Comparison of ENCODE assay signal across 7 mouse cellular contexts in the genomic region with DNA sequence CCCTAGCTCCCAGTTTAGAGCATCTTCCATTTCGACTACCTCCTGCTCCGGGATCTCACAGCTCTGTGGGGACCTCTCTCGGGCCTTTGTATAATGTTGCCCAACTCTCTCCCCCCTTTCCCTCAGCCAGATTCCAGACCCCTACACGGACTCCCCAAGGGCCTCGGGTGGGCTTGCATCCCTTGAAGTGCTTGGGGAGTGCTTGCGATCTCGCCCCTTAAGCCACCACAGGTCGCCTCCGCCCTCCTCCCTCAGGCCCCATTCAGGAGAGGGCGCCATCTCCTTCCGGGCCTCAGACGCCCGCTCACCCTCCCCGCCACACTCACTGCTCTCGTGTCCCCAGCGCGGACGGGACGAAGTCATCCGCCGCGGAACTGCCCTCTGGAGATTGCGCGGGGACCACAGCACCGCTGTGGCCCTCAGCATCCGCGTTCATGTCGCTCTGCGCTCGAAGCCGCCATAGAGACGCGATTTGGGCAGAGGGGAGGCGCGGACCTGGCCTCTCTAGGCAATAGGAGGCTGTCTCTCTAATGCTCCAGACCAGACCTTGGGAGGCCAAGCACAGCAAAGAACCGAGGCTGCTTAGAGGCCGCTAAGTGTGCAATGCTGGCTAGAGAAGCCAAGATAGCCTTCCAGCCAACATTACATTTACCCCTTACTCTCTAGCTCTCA. TPM values are rescaled to one million over a fixed set of nuclear protein-coding genes. Genes with fewer than 3 reads are reported as not detected.
A peak's percentile ranks its signal among the peaks of the same experiment; 100 is the strongest.
DNase-seq lines count a peak whose midpoint lies in the region; ATAC-seq and TF ChIP-seq lines count a peak whose summit lies in the region.

A gene (minus strand): TSS at position 501 of the 672 bp plus-strand sequence.

- H3K4me2 ChIP-seq in intestine, postnatal 0 days (replicated peaks; ENCODE audit: low read depth): peak within 1 kb of the TSS; percentile 68
- peak within 1 kb of the TSS; percentile 65 for H3K4me2 ChIP-seq in midbrain, embryonic 12.5 days (replicated peaks)

- 0 out of 2 replicates have a peak, but pooled peaks have one; percentile 15 for TF ChIP-seq POLR2A in small intestine, adult 2 months (IDR thresholded peaks at IDR 0.05; ENCODE audit: low read depth, low read length)

- H3K9ac ChIP-seq in intestine, postnatal 0 days (ENCODE audit: low read depth, low read length): peak within 1 kb of the TSS; percentile 88
- H3K9ac ChIP-seq in midbrain, embryonic 12.5 days (replicated peaks): peak within 1 kb of the TSS; percentile 74

- H3K36me3 ChIP-seq in intestine, postnatal 0 days (ENCODE audit: control insufficient read depth, insufficient read depth): peaks cover 15% of the 10 kb centered on the region; the same call in 1 of the 2 replicates
- H3K36me3 ChIP-seq in midbrain, embryonic 12.5 days: peaks cover 28% of the 10 kb centered on the region
- H3K36me3 ChIP-seq in small intestine, adult 2 months (ENCODE audit: control insufficient read depth, insufficient read depth, low read length): peaks cover 7% of the 10 kb centered on the region

- H3K27me3 ChIP-seq in intestine, postnatal 0 days (replicated peaks; ENCODE audit: control insufficient read depth, insufficient read depth, low read length): no peaks in the 10 kb centered on the region
- H3K27me3 ChIP-seq in midbrain, embryonic 12.5 days: no peaks in the 10 kb centered on the region
- no peaks in the 10 kb centered on the region for H3K27me3 ChIP-seq in small intestine, adult 2 months (ENCODE audit: control insufficient read depth, insufficient read depth, low read length)

- peak; percentile 93 for ATAC-seq in intestine, postnatal 0 days
- peak; percentile 96 for ATAC-seq in midbrain, embryonic 12.5 days (ENCODE audit: low FRiP score, low read depth)

- H3K27ac ChIP-seq in intestine, postnatal 0 days (ENCODE audit: low read depth, low read length): peak within 1 kb of the TSS; percentile 95
- peak within 1 kb of the TSS; percentile 97 for H3K27ac ChIP-seq in midbrain, embryonic 12.5 days (replicated peaks)
- H3K27ac ChIP-seq in small intestine, adult 2 months (ENCODE audit: insufficient read depth, low read depth, low read length): peak within 1 kb of the TSS; percentile 93

- H3K4me1 ChIP-seq in intestine, postnatal 0 days (replicated peaks; ENCODE audit: control insufficient read depth, insufficient read depth, low read length): no peaks in the 10 kb centered on the region
- H3K4me1 ChIP-seq in midbrain, embryonic 12.5 days: peaks cover 7% of the 10 kb centered on the region
- H3K4me1 ChIP-seq in small intestine, adult 2 months (ENCODE audit: control insufficient read depth, insufficient read depth, insufficient read length, low read length): no peaks in the 10 kb centered on the region

- peak; percentile 91 for DNase-seq in adrenal gland, adult 2 months
- DNase-seq in embryo, embryonic 11.5 days (ENCODE audit: low read depth, low spot score): peak; percentile 75
- DNase-seq in gastrocnemius, postnatal 4 days (ENCODE audit: low spot score in 2 of 2): peak; percentile 43 to 83
- peak; percentile 89 for DNase-seq in left cerebral cortex, postnatal 4 days

- intact Hi-C loops in left cerebral cortex, postnatal 4 days (cut with DNase I): no loop called here

- peak within 1 kb of the TSS; percentile 73 for H3K4me3 ChIP-seq in intestine, postnatal 0 days (ENCODE audit: low read depth, low read length)
- H3K4me3 ChIP-seq in midbrain, embryonic 12.5 days: peak within 1 kb of the TSS; percentile 65
- peak within 1 kb of the TSS; percentile 84 for H3K4me3 ChIP-seq in small intestine, adult 2 months (ENCODE audit: low read depth, low read length)

- H3K9me3 ChIP-seq in intestine, postnatal 0 days (ENCODE audit: control insufficient read depth): no peaks in the 10 kb centered on the region
- no peaks in the 10 kb centered on the region for H3K9me3 ChIP-seq in midbrain, embryonic 12.5 days

- peak; percentile 66 for TF ChIP-seq CTCF in intestine, postnatal 0 days (IDR thresholded peaks at IDR 0.05; ENCODE audit: low read depth)
- TF ChIP-seq CTCF in small intestine, adult 2 months (IDR thresholded peaks at IDR 0.05; ENCODE audit: extremely low read depth, insufficient read length, insufficient replicate concordance, low read depth, low read length): peak; percentile 40; the same call in 1 of the 2 replicates

- 1% methylated on average over 37 of the region's 37 CpGs for WGBS in intestine, postnatal 0 days
- WGBS in midbrain, embryonic 12.5 days: 0% methylated on average over 37 of the region's 37 CpGs
- WGBS in small intestine, adult 2 months: under 1% methylated on average over 36 of the region's 37 CpGs

RNA-seq across cellular contexts. Expression of the gene that starts here (rescaled TPM):
- total RNA-seq in adrenal gland, adult 2 months (2021): 10 to 100 TPM; 19.5 to 27.9 TPM
- polyA plus RNA-seq in adrenal gland, adult 2 months (2012; rRNA removed): 4.3 and 5.1 TPM in 2 replicates
- 10 to 100 TPM; 15.7 to 21.1 TPM for total RNA-seq in gastrocnemius, postnatal 4 days (2021)
- polyA plus RNA-seq in intestine, postnatal 0 days (2015; fragmentation: Nextera tagmentation; extraction: Ambion mirVana): 34.3 and 37.8 TPM in 2 replicates
- 10 to 100 TPM; 41.2 to 41.6 TPM for total RNA-seq in left cerebral cortex, postnatal 4 days (2021)
- polyA plus RNA-seq in midbrain, embryonic 12.5 days (2016; fragmentation: Nextera tagmentation; extraction: Ambion mirVana): 91.4 and 91.6 TPM in 2 replicates
- 0.47 and 1.1 TPM in 2 replicates for polyA plus RNA-seq in small intestine, adult 2 months (2012; rRNA removed)

Comparison
In these comparisons a context has a peak if more than half of its experiments do, and no peak if none do; other contexts are left out.
1. Peak in every context shown above with its lines: DNase-seq, ATAC-seq, H3K4me3 ChIP-seq and H3K27ac ChIP-seq.